Mouse (Mus musculus) cerebellum, postnatal 25 days (tissue): ENCODE results near the gene Dpp6.

Experiments
- DNase-seq, 2 experiments: peaks; one replicate each; pipeline ENCODE4 v3.0.0; 2021; ENCODE audit warnings: mixed read lengths in 2 of 2

The Dpp6 gene

DNA sequence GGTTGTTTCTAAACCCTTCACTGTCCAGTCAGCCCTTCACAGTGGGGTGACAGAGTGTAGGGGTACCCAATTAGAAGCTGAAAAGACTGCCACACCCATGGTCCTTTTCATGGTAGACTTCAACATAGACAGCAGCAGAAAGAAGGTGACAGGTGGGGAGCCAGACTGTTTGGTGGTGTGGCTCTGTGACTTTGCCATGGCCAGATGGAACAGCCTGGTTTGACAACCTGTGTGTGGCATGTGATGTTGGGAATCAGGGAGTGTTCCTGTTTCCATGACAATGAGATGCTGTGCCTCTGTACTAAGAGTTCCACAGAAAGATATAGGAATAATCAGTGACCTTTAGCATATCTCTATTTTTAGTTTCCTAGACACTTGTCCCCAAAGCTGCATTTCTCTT is 386.1 kb downstream of the Dpp6 start:
- peak; percentile 64 to 69 for DNase-seq

- DNase-seq: no peak
Measured at GRCm38 (mm10) chr5:27204721-27205120, 387.7 kb downstream of the Dpp6 start.

- DNase-seq: no peak
Measured at GRCm38 (mm10) chr5:27205754-27206153, 388.8 kb downstream of the Dpp6 start.

DNA sequence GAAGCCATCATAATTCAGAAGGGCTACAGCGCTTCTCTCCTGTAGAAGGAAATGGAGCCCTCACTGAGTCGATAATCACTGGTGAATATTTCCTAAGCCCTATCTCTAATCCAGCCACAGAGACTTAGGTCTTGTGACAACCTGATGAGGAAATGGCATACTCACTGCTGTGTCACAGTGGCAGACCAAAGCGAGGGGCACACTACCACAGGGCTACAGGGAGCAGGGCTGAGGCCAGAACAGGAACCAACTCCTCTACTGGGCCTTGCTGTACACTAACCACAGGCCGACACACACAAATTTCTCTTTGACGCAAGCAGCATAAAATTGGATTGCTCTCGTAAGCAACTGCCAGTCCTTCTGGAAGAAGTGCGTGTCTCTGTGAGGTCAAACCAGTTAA is 389.2 kb downstream of the Dpp6 start:
- DNase-seq: no peak

GRCm38 (mm10) chr5:27220116-27220515 is 403.1 kb downstream of the Dpp6 start:
- no peak for DNase-seq

- no peak for DNase-seq
Measured at GRCm38 (mm10) chr5:27242078-27242477, 425.1 kb downstream of the Dpp6 start.

DNA sequence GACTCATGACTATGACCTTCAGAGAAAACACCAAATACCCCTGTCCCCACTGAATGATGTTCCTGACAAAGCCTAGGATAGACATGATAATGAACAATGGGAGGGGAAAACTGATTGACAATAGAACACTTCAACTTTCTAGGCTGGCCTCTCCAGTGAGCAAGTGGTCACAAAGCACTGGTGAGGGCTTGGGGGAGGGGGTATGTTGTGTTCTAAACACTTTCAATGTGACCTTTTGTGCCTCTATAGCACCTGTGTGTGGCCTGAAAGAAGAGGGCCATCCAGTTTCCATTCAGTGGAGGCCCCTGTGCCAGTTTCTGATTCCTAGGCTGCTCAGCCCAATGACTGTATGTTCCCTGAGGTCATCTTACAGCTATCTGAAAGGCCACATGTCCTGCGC is 426.2 kb downstream of the Dpp6 start:
- DNase-seq: no peak

DNA sequence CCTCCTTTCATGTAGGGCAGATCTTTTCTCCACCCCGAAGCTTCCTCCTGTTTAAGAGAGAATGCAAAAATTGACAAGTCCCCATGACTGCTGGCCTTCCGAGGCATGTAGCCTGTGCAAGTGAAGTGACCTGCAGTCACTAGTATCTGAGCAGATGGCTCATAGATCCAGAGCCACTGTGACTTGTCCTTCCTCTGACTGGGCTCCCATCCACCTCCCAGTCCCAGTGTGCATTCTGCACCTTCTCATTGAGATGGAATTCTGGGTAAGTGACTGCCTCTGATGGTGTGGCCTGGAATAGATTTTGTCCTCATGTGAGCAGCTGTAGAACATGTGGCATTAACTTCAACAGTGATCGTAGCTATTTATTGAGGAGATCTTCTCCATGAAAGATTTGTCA is 430.8 kb downstream of the Dpp6 start:
- DNase-seq: peak; percentile 39 to 46

DNA sequence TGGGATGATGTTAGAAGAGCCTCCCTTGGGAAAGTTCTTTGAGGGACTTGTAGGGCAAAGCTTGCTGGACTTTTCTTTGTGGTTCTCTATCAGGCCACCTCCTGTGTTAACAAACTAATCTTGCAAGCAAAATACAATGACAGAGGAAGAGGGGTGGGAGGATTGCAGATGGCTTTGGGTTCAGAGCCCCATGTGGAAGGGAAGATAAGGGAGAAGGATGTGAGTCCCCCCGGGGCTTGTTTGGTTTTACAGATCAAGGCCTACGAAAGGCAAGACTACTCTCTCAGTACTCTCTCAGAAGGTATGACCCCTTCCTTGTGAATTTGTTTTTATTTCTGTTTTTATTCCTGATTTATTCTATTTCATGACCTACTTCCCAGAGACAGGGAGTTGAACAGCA is 431.7 kb downstream of the Dpp6 start:
- DNase-seq: no peak

- peak; percentile 43 to 54 for DNase-seq
Measured at GRCm38 (mm10) chr5:27249951-27250350, 432.9 kb downstream of the Dpp6 start.

DNA sequence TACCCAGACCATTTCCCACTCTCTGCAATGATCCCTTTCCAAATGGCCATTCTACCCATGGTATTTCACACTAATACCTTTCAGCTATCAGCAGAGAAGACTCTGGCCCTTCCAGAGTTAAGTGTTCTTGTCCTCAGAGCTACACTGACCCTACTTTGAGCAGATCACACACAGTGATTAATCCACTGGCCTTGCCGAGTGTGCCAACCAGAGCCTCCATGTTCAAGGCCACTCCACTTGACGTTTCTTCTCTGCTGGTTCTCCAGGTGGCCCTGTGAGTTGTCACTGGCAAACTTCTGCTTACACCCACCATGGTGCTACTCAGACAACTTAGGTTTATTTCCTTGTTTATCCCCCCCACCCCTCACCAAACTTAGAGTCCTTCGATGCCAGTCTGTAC is 433.9 kb downstream of the Dpp6 start:
- DNase-seq: no peak

DNA sequence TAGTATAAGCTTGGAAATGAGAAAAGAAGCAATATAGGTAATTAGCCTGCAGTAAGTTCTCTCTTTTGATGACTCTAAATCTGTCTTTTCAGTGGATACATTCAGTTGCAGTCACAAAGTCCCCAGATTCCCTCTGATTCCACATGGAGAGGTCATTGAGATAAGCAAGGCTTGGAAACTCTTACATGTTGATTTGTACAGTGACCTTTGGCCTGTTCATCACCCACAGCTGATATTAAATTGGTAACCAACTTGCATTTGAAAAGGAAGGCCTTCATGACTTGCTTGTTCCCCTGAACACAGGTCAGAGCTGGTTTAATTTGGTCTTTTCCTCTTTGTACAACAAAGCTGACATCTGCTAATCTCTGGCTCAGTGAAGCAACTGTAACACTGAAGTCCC is 434.4 kb downstream of the Dpp6 start:
- DNase-seq: no peak

GRCm38 (mm10) chr5:27255247-27255646 is 438.2 kb downstream of the Dpp6 start:
- DNase-seq: no peak

DNA sequence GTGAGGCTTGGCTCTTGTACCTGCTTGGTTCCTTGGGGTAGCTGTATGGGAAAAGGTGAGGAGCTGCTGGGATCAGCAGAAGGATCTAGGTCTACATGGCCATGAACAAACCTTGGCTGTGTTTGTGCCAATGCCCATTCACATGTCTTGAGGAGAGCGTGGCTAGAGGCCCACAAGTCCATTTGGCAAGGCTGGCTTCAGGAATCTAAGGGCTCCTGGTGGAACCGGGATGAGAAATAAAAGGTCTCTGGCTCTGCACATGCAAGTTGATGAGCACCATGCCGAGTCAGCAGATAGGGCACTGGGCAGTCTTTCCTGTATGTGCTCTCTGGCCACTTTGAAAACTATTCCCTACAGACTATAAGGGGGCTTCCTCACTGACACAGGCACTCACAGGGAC is 441.6 kb downstream of the Dpp6 start:
- DNase-seq: peak; percentile 45 to 57

DNA sequence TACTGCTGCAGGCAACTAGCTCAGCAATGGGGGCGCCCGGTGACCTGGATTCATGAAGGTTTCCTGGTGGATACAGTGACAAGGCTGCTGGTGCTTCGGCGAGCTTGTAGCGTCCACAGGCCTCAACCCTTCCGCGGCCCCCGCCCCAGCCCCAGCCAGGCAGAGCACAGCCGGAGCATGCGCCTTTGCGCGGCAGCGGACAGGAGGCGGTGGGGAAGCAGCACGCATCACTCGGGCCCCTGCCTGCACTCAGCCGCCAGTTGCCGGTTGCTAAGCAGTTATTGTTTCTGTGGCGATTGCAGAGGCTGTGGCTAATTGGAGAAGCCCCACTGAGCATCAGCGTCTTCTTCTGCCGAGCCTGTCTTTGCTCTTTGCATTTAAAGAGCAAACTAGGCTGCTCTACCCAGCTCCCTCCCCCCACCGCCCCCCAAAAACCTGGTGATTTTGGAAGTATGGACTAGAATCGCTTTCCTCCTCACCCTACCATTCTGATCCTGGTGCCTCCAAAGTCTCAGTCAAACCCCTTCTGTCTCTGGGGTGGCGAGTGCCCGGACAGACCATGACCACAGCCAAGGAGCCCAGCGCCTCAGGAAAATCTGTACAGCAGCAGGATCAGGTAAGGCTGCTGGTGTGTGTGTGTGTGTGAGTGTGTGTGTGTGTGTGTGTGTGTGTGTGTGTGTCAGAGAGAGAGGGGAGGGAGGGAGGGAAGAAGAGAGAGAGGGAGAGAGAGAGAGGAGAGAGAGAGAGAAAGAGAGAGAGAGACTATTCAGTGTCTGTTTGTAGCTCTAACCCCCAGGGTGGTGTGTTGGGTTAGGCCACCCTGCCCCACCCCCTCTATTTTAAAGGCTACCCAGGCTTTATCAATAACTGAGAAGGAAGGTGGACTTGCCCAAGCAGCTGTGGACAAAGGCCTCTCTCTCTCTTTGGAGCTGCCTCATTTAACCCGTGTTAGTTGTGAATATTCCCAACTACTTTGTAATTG is 445.0 kb downstream of the Dpp6 start:
- peak; percentile 78 to 85 for DNase-seq

GRCm38 (mm10) chr5:27262751-27263150 is 445.7 kb downstream of the Dpp6 start:
- DNase-seq: peak; percentile 56 to 64

DNA sequence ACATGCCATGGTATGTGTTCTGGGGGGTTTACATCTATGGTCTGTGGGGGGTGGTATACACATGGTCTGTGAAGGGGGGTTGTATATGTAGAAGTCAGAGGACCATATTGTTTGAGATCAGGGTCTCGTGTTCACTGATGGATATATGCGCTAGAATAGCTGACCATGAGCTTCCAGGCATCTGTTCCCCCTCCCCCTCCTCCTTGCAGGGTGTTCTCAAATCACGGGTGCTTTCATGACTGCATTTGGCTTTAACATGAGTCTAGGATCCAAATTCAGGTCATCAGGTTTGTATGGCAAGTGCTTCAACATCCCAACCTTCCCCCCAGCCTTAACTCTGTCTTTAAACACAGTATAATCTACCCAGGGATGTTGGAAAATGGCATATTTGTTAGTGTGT is 448.3 kb downstream of the Dpp6 start:
- peak; percentile 31 to 46 for DNase-seq

DNA sequence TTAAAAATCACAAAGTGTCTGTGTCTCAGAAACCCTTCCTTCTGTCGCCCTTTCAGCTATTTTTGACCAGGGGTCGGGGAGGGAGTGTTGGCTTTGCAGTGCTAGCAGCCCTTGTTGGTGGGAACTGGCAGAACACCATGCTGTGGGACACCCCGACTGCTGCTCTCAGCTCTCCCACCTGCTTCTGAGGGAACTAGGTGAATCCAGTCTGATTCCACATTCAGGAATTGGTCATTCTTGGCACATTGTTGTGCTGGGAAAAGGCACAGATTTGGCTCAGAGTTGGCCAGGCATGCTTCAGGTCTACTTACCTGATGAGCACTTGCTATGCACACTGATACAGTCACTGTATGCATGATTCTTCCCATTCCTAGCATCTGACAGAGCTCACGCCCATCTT is 454.3 kb downstream of the Dpp6 start:
- DNase-seq: peak; percentile 73 to 77

GRCm38 (mm10) chr5:27274781-27275395 is 457.9 kb downstream of the Dpp6 start:
- DNase-seq: no peak

DNA sequence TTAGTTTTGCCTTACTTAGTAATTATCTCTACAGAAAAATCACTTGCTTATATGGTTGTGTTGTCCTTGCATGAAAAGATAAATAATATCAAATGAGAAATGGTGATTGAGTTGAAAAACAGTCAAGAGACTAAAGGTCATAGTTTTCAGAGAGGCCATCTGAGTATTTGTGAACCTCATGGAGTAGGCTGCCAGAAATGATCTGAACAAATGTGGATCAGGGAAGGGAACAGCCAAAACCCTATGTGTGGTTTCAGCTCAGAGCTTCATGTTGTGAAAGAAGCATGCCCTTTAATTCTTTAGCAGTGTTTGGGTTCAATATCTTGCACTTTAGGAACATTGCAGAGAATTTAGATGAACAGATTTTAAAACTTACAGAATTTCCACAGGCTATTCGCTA is 458.9 kb downstream of the Dpp6 start:
- no peak for DNase-seq

DNA sequence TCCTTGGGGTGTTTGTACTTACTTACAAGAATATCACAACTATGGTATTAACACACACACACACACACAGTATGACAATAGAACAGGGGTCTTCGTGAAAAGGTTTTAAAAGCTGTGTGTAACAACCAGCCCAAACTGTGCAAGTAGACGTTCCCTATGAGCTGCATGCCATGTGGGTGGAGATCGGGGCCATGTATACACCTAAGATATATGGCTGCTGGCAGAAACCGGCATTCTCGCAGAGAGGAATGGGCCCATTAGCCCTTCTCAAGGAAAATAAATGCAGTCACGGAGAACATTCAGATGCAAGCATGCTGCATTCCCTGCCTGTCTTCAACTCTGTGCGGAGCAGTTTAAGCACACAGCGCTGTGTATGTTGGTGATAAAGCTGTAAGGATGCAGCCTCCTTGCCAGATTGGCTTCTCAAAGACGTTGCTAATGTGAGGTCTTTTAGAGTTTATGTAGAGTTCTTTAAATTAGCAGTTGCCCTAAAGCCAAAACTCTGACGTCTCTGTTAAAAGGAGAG is 461.2 kb downstream of the Dpp6 start:
- DNase-seq: no peak

- DNase-seq: no peak
Measured at GRCm38 (mm10) chr5:27286876-27287275, 469.9 kb downstream of the Dpp6 start.

DNA sequence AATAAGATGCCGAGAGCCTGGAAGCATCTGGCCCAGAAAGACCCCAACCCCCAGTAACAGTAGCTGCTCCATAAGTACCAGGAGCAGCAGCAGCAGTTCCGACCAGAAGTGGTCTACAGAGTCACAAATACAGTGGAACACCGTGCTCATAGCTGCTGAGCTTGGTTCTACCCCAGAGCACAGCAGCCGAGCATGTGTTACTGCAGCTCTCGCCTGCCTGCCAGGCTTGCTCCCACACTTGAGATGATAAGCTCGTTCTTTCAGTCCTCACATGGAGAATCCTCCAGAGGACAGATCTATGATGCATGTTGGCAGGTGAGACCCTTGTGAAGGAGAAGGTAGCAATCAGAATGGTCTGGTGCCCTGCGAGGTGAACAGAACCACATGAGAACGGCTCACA is 474.4 kb downstream of the Dpp6 start:
- no peak for DNase-seq

DNA sequence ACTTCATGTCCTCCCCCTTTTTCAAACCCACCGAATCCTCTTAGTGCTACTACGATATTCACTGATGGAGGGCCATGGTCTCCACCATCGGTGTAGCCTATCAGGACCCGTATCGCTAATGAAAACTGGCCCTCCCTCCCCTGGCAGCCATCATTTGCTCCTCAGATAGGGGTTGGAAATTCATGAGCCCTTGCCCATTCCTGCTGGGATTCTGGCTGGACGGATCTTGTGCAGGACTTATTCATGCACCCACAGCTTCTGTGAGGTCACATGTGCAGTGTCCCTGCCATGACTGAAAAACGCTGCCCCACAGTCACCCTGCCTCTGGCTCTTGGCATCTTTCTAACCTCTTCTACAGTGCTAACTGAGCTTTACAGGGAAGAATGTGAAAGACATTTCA is 475.2 kb downstream of the Dpp6 start:
- peak in 1 of 2 experiments; percentile 41 for DNase-seq
